Mouse (Mus musculus): Measurements from ENCODE around the gene Mrpl19.

Mrpl19 gene

DNA sequence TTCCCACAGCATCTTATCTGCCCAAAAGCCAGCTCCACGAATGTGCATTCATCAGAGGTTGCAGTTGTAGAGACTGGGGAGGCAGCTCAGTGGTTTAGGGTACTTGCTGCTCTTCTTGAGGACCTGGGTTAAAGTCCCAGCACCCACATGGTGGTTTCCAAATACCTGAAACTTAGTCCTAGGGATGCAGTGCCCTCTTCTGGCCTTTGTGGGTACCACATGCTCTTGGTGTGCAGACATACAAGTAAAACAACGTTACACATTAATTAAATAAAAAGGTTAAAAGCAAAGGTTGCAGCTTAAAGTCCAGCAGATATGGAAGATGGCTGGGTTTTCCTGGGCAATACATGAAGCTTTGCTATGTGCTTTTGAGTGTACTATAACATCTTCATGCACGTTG lies 32.5 kb downstream of the Mrpl19 start:
- peak; percentile 6 for DNase-seq (ENCODE audit: low read depth, low spot score)

DNA sequence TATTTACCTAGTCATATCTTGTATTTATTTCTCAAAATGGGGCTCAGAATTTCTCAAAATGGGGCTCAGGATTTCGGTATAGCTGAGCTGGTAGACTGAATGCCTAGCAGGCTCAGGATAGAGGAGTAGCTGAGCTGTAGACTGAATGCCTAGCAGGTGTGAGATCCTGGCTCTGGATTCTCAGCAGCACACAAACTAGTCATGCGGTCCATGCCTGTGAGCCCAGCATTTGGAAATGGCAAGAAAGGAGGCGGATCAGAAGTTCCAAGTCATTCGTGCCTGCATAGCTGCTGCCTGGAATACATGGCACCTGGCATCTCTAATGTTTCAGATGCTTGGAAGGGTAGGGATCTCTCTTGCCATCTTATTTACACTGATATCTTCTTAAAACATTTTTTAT lies 36.4 kb downstream of the Mrpl19 start:
- DNase-seq (ENCODE audit: low read depth, low spot score) = no peak

DNA sequence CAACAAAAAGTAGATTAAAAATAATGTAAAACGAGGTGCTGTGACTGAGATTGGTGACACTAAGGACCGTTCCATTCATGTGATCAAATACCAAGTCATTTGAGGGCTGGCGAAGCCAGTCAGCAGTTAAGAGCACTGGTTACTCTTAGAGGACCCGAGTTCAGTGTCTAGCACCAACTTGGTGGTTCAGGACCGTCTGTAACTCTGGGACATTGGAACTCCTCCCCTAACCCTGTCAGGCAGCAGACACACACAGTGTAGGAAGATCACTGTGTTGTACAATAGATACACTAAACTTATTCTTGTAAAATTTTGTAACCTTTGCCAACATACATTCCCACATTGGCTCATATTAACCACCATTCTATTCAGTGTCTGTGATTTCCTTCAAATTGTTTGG lies 41.5 kb downstream of the Mrpl19 start:
- DNase-seq (ENCODE audit: low read depth, low spot score) = no peak

DNA sequence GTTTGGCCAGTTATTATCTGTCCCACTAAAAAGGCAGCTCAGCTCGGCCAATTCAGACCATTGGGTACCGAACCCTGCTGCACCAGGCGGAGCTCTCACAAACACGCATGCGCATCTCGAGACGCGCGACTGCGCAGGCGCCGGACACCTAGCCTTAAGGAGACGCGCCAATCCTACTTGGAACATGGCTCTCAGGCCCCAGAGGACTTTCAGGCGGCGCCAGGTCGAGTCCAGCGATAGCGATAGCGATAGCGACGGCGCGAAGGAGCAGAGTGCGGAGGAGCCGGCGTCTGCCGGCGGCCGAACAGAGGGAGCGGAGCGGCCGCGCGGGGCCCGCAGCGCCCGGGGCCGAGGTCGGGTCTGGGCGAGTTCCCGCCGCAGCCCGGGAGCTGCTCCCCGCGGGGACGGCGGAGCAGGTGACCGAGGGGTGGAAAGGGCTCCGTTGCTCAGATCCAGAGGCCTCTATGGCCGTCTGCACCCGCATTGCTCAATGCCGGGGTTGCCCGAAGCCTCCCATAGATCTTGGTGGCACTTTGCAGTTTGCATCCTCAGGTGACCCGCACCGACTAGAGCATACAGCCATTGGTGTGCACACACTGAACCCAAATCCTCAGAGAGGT lies 42.1 kb downstream of the Mrpl19 start, which contains the start of gene Gcfc2:
TSS of gene Gcfc2 (plus strand) at position 147 of the 620 bp plus-strand sequence.
- peak; percentile 86 for DNase-seq (ENCODE audit: low read depth, low spot score)

DNA sequence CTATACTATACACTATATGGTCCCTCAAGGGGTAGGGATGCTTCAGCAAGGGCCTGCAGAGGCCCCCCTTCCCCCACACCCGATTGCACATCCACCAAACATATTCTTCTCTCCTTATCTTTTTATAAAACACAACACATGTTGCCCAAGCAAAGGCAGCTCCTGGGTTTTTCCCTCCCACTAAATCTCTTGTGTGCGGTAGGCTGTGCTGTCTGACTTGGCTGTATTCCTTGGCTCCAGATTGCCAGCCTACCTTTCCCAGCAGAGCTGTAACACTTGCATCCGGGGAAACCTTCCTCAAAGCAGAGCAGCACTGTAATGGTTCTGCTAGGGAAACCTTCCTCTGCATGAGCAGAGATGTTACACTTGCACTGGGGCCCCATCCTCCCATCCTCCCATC lies 53.6 kb downstream of the Mrpl19 start:
- no peak for DNase-seq (ENCODE audit: low read depth, low spot score)

DNA sequence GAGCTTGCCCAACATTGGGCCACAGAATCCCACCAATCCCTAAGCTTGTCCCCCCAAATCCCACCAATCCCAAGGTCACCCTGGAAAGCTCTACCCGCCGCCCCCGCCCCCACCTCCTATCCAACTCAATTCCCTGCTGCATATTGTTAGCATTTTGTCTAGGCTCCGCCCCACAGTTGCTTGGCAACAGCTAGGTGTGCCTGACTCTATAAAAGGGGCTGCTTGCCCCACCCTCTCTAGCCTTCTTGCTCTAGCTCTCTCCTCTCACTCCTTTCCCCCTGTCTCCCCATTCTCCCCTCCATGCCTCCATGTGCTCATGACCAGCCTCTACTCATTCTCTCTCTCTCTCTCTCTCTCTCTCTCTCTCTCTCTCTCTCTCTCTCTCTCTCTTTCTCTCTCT lies 54.0 kb downstream of the Mrpl19 start:
- no peak for DNase-seq (ENCODE audit: low read depth, low spot score)

DNA sequence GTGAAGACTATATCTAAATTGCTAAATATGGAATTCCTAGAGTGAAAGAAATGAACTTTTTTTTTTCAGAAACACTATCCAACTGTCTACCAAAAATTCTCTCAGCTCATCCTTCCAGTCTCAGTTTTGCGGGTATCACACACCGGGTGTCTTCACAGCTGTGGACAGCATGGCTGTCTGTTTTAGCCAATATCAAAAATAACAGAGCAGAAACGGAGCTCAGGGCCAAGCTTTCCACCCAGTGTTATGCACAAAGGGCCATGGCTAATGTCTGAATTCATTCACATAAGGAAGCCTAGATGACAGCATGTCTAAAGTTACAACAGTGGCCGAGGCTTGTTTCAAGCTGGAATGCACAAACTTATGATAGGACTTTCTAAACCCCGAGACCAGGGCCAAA lies 54.5 kb downstream of the Mrpl19 start:
- no peak for DNase-seq (ENCODE audit: low read depth, low spot score)

DNA sequence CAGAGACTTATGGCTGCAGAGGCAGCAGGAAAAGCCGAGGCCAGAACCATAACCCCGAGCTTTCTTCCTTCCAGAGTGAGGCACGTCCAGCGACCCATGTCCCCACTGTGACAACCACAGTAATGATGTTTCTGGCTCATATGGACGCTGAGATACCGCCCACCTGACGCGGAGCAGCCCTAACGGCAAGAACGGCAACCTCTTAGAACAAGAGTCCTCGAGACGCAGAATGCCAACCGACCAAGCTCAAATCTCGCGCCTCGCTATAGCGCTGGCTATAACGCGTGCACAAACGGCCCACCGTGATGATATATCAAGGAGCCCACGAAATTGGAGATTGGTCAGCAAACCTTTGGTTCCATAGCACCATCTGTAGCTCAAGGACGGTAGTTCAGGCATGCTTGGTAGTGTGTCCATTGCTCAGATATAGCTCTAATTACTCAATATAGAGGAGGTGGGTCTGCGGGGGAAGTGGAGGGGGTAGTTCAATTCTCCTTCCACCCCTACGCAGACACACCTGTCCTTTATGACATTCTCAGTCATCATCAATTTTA lies 55.4 kb downstream of the Mrpl19 start:
- DNase-seq (ENCODE audit: low read depth, low spot score) = no peak
